Mouse (Mus musculus) neural tube, embryonic 13.5 days (tissue): Measurements from ENCODE around the gene Nif3l1. TPM values are rescaled to one million over a fixed set of nuclear protein-coding genes. Genes with fewer than 3 reads are reported as not detected.
A peak's percentile ranks its signal among the peaks of the same experiment; 100 is the strongest.

Experiments
- ATAC-seq: fragments of 200-750 bp; cut with Nextera tagmentation; 2 replicates; pipeline ENCODE4 v1.8.0; 2017; ENCODE audit warnings: low read depth, mild to moderate bottlenecking, moderate TSS enrichment, moderate library complexity
- H3K27ac ChIP-seq: fragments of 300-500 bp; sonication (generic); replicated peaks from 2 replicates; pipeline ENCODE4 v1.5.1; 2015; ENCODE audit warnings: moderate library complexity, mild to moderate bottlenecking, inconsistent platforms
- H3K27me3 ChIP-seq: fragments of 300-500 bp; sonication (generic); 2 replicates; pipeline ENCODE4 v1.6.1; 2015; ENCODE audit warnings: mild to moderate bottlenecking, inconsistent platforms
- H3K36me3 ChIP-seq: fragments of 300-500 bp; sonication (generic); 2 replicates; pipeline ENCODE4 v1.6.1; 2015; ENCODE audit warnings: mild to moderate bottlenecking, inconsistent platforms
- H3K4me1 ChIP-seq: fragments of 300-500 bp; sonication (generic); replicated peaks from 2 replicates; pipeline ENCODE4 v1.6.1; 2015; ENCODE audit warnings: inconsistent platforms
- H3K4me2 ChIP-seq: fragments of 300-500 bp; sonication (generic); 2 replicates; pipeline ENCODE4 v1.6.1; 2015; ENCODE audit warnings: inconsistent platforms, mild to moderate bottlenecking, moderate library complexity
- H3K4me3 ChIP-seq: fragments of 300-500 bp; sonication (generic); 2 replicates; pipeline ENCODE4 v1.5.1; 2015; ENCODE audit warnings: mild to moderate bottlenecking, inconsistent platforms
- H3K9ac ChIP-seq: fragments of 300-500 bp; sonication (generic); 2 replicates; pipeline ENCODE4 v1.6.1; 2015; ENCODE audit warnings: moderate library complexity, mild to moderate bottlenecking, inconsistent platforms
- H3K9me3 ChIP-seq: fragments of 300-500 bp; sonication (generic); 2 replicates; pipeline ENCODE4 v1.6.1; 2016; ENCODE audit warnings: inconsistent platforms
- WGBS: fragments of 180-500 bp; shearing (Covaris S2); methylation state at CpG from one replicate; pipeline ENCODE4 v1.1.7; 2015; 5-methylcytosine and 5-hydroxymethylcytosine counted together
- polyA plus RNA-seq: library from polyadenylated mRNA; unstranded; fragments of >200 nt; fragmentation: Nextera tagmentation; extraction: Ambion mirVana; gene quantifications from 2 replicates; pipeline ENCODE4 v1.2.1, GENCODE M21; 2015

The Nif3l1 gene
- polyA plus RNA-seq, 1 experiment from 2014 or later = 56.6 TPM

DNA sequence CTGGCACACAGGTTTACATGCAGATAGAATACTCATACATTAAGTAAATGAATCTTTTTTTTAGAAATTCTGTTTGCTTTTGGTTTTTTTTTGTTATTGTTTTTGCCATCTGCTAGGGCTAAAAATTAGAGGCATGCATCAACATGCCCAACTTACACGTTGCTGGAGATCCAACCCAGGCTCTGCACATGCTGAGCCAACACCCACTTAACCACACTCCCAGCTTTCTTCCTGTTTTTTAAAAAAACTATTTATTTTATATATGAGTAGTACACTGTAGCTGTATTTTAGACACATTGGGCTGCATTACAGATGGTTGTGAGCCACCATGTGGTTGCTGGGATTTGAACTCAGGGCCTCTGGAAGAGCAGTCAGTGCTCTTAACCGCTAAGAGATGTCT is 28.9 kb upstream of the Nif3l1 start:
- H3K4me3 ChIP-seq = no peak overlapping the region
- WGBS = 93% methylated on average over 2 of the region's 2 CpGs
- no peak overlapping the region for H3K4me2 ChIP-seq
- H3K27me3 ChIP-seq = no peaks in the 10 kb centered on the region
- ATAC-seq = no peak
- H3K4me1 ChIP-seq = peaks cover 15% of the 10 kb centered on the region
- H3K9ac ChIP-seq = no peak overlapping the region
- no peak overlapping the region for H3K27ac ChIP-seq
- H3K36me3 ChIP-seq = peaks cover 87% of the 10 kb centered on the region
- no peaks in the 10 kb centered on the region for H3K9me3 ChIP-seq

DNA sequence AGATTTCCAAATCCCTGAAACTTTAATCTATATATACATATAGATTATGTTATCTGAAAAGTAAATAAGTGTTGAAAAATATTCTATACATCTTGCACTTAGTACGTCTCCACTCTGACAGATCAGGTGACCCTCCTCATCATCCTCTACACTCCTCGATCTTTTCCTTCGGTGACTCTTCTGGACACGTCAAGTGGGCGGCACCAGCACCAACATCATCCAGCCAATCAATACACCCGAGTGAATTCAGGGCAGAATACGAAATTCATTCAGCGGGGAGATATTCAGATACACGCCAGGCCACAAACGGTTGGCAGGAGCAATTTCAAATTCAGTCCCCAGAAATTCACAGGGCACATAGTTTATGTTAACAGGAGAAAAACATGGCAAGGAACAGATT is 24.9 kb upstream of the Nif3l1 start:
- H3K4me3 ChIP-seq = no peak overlapping the region
- 84% methylated on average over 10 of the region's 10 CpGs for WGBS
- no peaks in the 10 kb centered on the region for H3K27me3 ChIP-seq
- H3K9me3 ChIP-seq = no peaks in the 10 kb centered on the region
- H3K36me3 ChIP-seq = peaks cover 56% of the 10 kb centered on the region
- H3K4me2 ChIP-seq = no peak overlapping the region
- peaks cover 37% of the 10 kb centered on the region for H3K4me1 ChIP-seq
- H3K9ac ChIP-seq = no peak overlapping the region
- H3K27ac ChIP-seq = no peak overlapping the region
- ATAC-seq = no peak

DNA sequence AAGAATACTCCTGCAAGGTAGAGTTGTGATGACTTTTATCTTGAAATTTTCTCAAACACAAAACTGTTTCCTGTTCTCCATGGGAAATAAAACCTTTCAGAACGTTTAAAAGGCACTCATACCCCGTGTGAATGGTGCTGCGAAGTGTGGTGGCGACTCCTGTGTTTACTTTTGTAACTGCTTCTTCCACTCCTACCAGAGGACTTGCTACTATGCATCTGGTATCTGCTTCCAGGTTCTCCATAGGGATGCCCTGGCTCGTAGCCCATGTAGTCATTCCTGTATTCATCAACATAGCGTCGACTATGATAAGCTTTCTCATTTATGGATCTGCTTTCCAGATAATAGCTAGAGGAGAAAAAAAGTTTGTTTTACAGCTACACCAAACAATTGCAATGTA is 24.0 kb upstream of the Nif3l1 start:
- no peaks in the 10 kb centered on the region for H3K27me3 ChIP-seq
- H3K9me3 ChIP-seq = no peaks in the 10 kb centered on the region
- no peak overlapping the region for H3K9ac ChIP-seq
- no peak for ATAC-seq
- H3K36me3 ChIP-seq = peaks cover 48% of the 10 kb centered on the region
- 71% methylated on average over 7 of the region's 7 CpGs for WGBS
- H3K4me3 ChIP-seq = 0 out of 2 replicates have a peak overlapping the region, but pooled peaks have one; percentile 100
- peak overlapping the region; percentile 66 for H3K4me2 ChIP-seq
- peaks cover 37% of the 10 kb centered on the region for H3K4me1 ChIP-seq
- H3K27ac ChIP-seq = no peak overlapping the region

DNA sequence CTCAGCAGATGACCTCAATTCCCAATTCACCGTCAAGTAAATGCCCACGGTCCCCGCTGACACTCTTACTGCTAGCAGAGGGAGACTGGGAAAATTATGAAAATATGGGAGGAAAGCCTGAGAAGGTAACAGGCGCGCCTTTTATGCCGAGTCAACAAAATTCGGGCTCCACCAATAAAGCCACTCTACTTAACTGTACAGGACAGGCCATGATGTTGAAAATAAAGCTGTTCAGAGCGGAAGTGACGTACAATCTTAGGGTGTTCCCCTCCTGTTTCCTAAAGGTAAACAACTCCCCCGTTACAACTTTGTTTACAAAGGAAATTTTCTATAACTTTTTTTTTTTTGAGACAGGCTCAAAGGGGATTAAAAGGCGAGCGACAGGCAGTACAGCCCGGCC is 22.1 kb upstream of the Nif3l1 start:
- H3K4me2 ChIP-seq = peak overlapping the region; percentile 66
- no peak for ATAC-seq
- no peaks in the 10 kb centered on the region for H3K9me3 ChIP-seq
- peak overlapping the region; percentile 100 for H3K4me3 ChIP-seq
- H3K4me1 ChIP-seq = peaks cover 34% of the 10 kb centered on the region
- H3K27me3 ChIP-seq = no peaks in the 10 kb centered on the region
- 8% methylated on average over 13 of the region's 13 CpGs for WGBS
- peak overlapping the region; percentile 100 for H3K9ac ChIP-seq
- peak overlapping the region; percentile 100 for H3K27ac ChIP-seq
- H3K36me3 ChIP-seq = peaks cover 30% of the 10 kb centered on the region

DNA sequence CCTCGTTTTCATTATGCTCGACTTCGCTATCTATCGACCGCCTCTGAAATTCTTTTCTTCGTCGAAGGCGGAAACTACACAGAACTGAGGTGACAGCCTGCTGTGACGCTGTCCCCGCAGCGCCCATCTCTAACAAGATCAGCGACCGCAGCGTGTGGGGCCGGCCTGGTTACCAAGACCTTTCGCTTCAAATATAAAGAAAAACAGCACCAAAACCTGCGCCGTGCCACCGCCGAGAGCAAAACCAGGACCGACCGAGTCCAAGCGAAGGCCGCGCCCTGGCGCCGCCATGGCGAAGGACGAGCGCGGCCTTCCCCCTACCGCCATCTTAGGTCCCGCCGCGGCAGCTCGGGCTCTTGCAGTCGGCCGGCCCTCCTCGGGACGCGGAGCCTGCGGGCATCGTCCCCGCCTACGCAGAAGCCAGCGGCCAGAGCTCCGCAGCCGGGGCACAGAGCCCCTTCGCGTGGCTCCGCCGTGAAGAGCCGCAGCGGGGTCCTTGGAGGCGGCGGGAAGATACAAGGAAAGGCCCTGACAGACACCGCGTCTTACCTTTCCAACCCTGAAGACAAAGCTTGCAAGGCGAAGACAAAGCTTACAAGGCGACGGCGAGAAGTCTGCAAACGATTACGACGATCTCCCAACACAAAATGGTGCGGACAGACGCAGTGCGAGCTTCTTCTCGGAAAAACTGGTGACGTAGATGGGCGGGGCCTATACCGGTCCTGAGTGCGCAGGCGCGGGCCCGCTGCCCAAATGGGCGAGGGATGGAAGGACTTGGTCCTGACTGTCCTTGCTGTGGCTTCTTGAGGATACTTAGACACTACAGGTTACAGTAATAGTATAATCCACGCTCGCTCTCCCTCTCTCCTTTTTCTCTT is 21.3 kb upstream of the Nif3l1 start, which contains the start of gene Clk1:
Clk1 (minus strand) TSS at position 696 of the 878 bp plus-strand sequence.
- Histone ChIP-seq H3K4me1 (peaks cover 33% of the 10 kb centered on the region), H3K27me3 (no peaks in the 10 kb centered on the region), H3K4me3 (peak within 1 kb of the TSS; percentile 100), H3K4me2 (peak within 1 kb of the TSS; percentile 66), H3K9me3 (no peaks in the 10 kb centered on the region), H3K36me3 (peaks cover 23% of the 10 kb centered on the region), H3K9ac (peak within 1 kb of the TSS; percentile 100), H3K27ac (peak within 1 kb of the TSS; percentile 100)
- under 1% methylated on average over 79 of the region's 79 CpGs for WGBS
- ATAC-seq = peak; percentile 97

DNA sequence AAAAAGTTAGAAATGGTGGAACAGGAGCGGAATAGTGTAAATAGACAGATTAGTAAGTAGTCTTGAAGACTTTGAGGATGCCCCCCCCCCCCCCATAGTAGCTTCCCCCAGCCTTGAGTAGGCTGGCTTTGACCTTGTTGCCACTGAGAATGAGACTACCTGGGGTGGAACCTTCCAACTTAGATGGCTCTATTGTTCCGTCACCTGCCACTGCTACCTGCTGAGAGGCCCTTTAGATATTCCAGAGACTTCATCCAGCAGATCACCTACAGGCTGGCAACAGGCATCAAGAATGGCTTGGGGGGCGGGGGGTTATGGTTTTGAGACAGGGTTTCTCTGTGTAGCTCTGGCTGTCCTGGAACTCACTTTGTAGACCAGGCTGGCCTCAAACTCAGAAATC is 20.4 kb upstream of the Nif3l1 start:
- no peak overlapping the region for H3K4me3 ChIP-seq
- H3K27me3 ChIP-seq = no peaks in the 10 kb centered on the region
- peaks cover 33% of the 10 kb centered on the region for H3K4me1 ChIP-seq
- 79% methylated on average over 3 of the region's 3 CpGs for WGBS
- no peak overlapping the region for H3K27ac ChIP-seq
- H3K9me3 ChIP-seq = no peaks in the 10 kb centered on the region
- no peak overlapping the region for H3K9ac ChIP-seq
- H3K36me3 ChIP-seq = peaks cover 14% of the 10 kb centered on the region
- no peak overlapping the region for H3K4me2 ChIP-seq
- ATAC-seq = 0 out of 2 replicates have a peak, but pooled peaks have one; percentile 2

DNA sequence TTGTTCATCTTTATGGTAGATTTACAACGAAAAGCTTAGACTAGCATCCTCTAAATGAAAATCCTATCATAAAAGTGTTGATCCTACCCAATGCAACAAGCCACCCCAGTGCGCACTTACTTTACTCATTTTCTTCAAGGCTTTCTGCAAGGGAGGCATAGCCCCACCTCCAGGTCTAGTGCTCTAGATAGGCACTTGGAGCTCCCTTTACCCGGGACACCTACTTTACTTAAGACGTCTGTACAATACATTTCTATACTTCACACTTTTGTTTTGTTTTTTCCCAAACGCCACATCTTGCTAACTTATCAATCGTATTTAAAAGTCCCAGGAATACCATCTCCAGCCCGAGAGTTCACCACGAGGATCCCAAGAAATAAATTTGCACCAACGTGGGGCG is 260 bp upstream of the Nif3l1 start:
- Histone ChIP-seq H3K4me1 (peaks cover 31% of the 10 kb centered on the region), H3K4me3 (peak overlapping the region; percentile 73), H3K27ac (peak overlapping the region; percentile 90), H3K27me3 (no peaks in the 10 kb centered on the region), H3K36me3 (peaks cover 39% of the 10 kb centered on the region), H3K4me2 (peak overlapping the region; percentile 70), H3K9ac (peak overlapping the region; percentile 87), H3K9me3 (no peaks in the 10 kb centered on the region)
- no peak for ATAC-seq
- WGBS = 12% methylated on average over 10 of the region's 10 CpGs

DNA sequence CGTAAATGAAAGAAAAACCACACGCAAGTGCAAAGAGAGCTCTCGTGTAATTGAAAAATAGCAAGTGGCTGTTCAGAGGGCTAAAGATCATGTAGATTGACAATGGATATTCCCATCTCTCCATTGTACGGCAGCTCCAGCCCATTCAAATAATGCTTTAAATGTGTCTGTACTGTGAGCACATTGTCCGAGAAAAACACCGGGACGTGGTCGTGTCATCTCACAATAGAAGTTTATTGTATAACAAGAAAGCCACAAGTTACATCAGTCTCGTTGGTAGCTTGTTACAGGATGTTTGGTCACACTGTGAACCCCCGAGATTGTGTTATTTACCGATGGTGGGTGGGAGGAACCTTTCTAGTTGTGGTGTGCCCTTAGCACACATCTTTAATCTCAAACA is 910 bp downstream of the Nif3l1 start:
- H3K27me3 ChIP-seq = no peaks in the 10 kb centered on the region
- H3K36me3 ChIP-seq = peaks cover 38% of the 10 kb centered on the region
- H3K27ac ChIP-seq = peak overlapping the region; percentile 90
- WGBS = 8% methylated on average over 11 of the region's 11 CpGs
- peaks cover 31% of the 10 kb centered on the region for H3K4me1 ChIP-seq
- ATAC-seq = peak; percentile 3; the same call in 1 of the 2 replicates
- H3K9me3 ChIP-seq = no peaks in the 10 kb centered on the region
- peak overlapping the region; percentile 73 for H3K4me3 ChIP-seq
- peak overlapping the region; percentile 70 for H3K4me2 ChIP-seq
- peak overlapping the region; percentile 87 for H3K9ac ChIP-seq

DNA sequence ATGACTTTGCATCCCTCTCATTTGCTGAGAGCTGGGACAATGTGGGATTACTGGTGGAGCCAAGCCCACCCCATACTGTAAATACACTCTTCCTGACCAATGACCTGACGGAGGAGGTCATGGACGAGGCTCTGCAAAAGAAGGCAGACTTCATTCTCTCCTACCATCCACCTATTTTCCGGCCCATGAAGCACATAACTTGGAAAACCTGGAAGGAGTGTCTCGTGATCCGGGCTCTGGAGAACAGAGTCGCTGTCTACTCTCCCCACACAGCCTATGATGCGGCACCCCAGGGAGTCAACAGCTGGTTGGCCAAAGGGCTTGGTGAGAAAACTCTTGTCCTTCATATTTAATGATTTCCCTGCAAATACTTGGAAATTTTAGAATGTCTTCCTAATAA is 2.8 kb downstream of the Nif3l1 start:
- Histone ChIP-seq H3K27me3 (no peaks in the 10 kb centered on the region), H3K36me3 (peaks cover 41% of the 10 kb centered on the region), H3K9me3 (no peaks in the 10 kb centered on the region), H3K27ac (no peak overlapping the region), H3K4me3 (no peak overlapping the region), H3K9ac (no peak overlapping the region), H3K4me2 (no peak overlapping the region), H3K4me1 (peaks cover 31% of the 10 kb centered on the region)
- 94% methylated on average over 7 of the region's 7 CpGs for WGBS
- no peak for ATAC-seq

DNA sequence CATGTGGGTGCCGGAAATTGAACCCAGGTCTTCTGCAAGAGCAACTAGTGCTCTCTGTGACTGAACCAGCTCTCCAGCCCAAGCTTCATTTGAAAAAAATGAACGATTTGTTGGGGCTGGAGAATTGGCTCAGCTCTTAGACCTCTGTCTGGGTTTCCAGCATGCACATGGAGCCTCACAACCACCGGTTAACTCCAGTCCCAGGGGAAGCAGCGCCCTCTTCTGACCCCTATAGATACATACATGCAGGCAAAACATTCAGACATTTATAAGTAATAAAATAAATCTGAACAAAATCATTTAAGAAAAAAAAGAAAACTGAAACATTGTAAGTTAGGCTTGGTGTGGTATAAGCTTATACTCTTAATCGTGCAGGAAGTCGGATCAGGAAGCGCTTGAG is 3.4 kb downstream of the Nif3l1 start:
- no peak for ATAC-seq
- WGBS = 91% methylated on average over 7 of the region's 7 CpGs
- H3K27me3 ChIP-seq = no peaks in the 10 kb centered on the region
- no peak overlapping the region for H3K27ac ChIP-seq
- H3K9me3 ChIP-seq = no peaks in the 10 kb centered on the region
- peaks cover 47% of the 10 kb centered on the region for H3K36me3 ChIP-seq
- no peak overlapping the region for H3K4me2 ChIP-seq
- H3K4me3 ChIP-seq = no peak overlapping the region
- peaks cover 31% of the 10 kb centered on the region for H3K4me1 ChIP-seq
- no peak overlapping the region for H3K9ac ChIP-seq

DNA sequence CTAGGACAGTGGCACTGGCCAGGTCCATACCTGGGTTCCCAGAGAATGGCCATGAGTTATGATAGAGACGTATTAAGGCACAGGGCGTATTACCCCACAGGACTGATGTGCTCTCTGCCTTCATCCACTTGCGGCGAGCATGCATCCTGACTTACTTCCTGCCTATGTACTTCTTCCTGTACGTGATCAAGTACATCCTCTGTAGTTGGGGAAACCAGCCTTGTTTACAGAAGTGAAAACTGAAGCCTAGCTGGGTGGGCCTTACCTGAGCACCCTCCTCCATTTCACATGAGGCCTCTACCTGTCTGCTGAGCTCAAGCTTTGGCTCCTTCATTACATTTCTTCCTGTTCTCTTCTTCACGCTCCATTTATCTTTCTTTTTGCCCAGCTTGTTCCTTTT is 9.4 kb downstream of the Nif3l1 start:
- Histone ChIP-seq H3K27ac (no peak overlapping the region), H3K4me3 (no peak overlapping the region), H3K36me3 (peaks cover 94% of the 10 kb centered on the region), H3K9me3 (no peaks in the 10 kb centered on the region), H3K4me1 (no peaks in the 10 kb centered on the region), H3K4me2 (no peak overlapping the region), H3K9ac (no peak overlapping the region), H3K27me3 (no peaks in the 10 kb centered on the region)
- ATAC-seq = no peak
- 90% methylated on average over 6 of the region's 6 CpGs for WGBS

DNA sequence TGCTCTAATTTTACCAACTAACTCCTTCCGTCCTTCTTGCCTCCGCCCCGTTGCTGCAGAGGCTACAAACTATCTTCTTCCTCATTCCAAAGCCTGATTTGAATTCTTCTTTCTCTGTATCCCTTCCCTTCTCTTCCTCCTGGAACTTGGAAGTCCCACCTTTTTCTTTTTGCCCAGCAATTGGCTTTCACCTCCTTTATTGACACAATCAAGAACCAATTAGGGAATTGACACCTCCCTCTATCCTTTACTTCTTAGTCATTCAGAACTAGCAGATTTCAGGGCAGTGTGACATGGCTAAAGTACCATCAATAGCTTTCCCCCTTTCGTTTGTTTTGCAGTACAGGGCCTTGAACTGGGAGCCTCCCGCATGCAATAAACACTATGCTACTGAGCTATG is 13.2 kb downstream of the Nif3l1 start:
- Histone ChIP-seq H3K27ac (no peak overlapping the region), H3K4me3 (no peak overlapping the region), H3K4me2 (no peak overlapping the region), H3K36me3 (peaks cover 99% of the 10 kb centered on the region), H3K9me3 (no peaks in the 10 kb centered on the region), H3K4me1 (no peaks in the 10 kb centered on the region), H3K27me3 (no peaks in the 10 kb centered on the region), H3K9ac (no peak overlapping the region)
- ATAC-seq = no peak
- 83% methylated on average over 5 of the region's 5 CpGs for WGBS
